8 mouse cellular contexts compared by ENCODE assay signal in the genomic region with DNA sequence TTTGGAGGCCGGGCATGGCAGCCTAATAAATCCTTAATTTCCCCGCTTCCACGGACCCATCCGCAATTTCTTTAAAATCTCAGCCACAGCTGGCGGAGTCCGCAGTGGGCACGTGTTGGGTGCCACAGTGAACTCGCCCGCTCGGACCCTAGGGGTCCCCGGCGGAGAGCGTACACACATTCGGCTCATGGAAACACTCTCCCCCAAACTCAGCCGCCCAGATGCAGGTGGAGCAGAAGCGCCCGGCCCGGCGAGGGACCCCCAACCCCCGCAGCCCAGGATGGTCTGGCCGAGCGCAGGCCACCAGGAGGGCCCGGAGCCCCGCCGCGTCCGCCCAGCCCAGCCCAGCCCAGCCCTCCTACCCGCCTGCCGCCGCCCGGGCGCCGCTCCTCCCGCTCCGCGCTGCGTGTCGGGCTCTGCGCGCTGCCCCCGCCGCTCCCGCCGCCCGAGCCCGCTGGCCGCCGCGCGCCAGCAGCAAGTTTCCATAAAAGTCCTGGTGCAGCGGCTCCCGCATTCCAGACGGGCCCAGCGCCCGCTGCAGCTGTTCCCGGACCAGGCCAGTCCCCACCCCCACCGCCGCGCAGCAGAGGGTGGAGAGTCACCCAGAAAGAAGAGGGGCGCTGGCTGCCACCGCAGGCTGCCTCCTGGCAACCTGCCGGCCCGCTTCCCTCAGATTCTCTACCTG. TPM values are rescaled to one million over a fixed set of nuclear protein-coding genes. Genes with fewer than 3 reads are reported as not detected.
DNase-seq lines count a peak whose midpoint lies in the region; ATAC-seq and TF ChIP-seq lines count a peak whose summit lies in the region.

No protein-coding gene starts in this region.

- H3K4me2 ChIP-seq in hindbrain, embryonic 11.5 days (replicated peaks; ENCODE audit: low read depth, low read length) = peak overlapping the region; percentile 96

- peaks cover 2% of the 10 kb centered on the region; the same call in 1 of the 2 replicates for H3K27me3 ChIP-seq in hindbrain, embryonic 11.5 days (ENCODE audit: control insufficient read depth, insufficient read depth, low read length)

- intact Hi-C loops in left cerebral cortex, postnatal 4 days (cut with DNase I) = loop anchor here (10.0 kb wide), 1 partner anchor 49 kb away; no protein-coding TSS in a partner anchor

- 1% methylated on average over 49 of the region's 63 CpGs for WGBS in hindbrain, embryonic 11.5 days

- H3K9me3 ChIP-seq in hindbrain, embryonic 11.5 days (ENCODE audit: control insufficient read depth, low read length) = no peaks in the 10 kb centered on the region

- peak overlapping the region; percentile 49 for H3K9ac ChIP-seq in hindbrain, embryonic 11.5 days (ENCODE audit: low read depth, low read length)

- peaks cover 9% of the 10 kb centered on the region for H3K4me1 ChIP-seq in hindbrain, embryonic 11.5 days (replicated peaks; ENCODE audit: control insufficient read depth, insufficient read depth, low read length)

- H3K27ac ChIP-seq in hindbrain, embryonic 11.5 days (ENCODE audit: low read depth, low read length) = no peak overlapping the region

- TF ChIP-seq CTCF in brain, embryonic 14.5 days (IDR thresholded peaks at IDR 0.05; ENCODE audit: borderline replicate concordance, extremely low read depth, insufficient read depth, insufficient read length) = no peak

- ATAC-seq in hindbrain, embryonic 11.5 days (ENCODE audit: low FRiP score) = peak; percentile 79
- ATAC-seq in megakaryocyte-erythroid progenitor cell, adult 5-6 weeks (replicated peaks; ENCODE audit: low FRiP score, low TSS enrichment, poor library complexity, severe bottlenecking) = peak; percentile 47; the same call in 1 of the 2 replicates
- ATAC-seq in activated CD4-positive, CD25-positive, alpha-beta regulatory T cell, adult 4 months = no peak

- H3K4me3 ChIP-seq in hindbrain, embryonic 11.5 days (ENCODE audit: low read depth, low read length) = peak overlapping the region; percentile 51

- DNase-seq in Muller cell, postnatal 12 days (ENCODE audit: inconsistent ontology term) = peak; percentile 89
- DNase-seq in brain, embryonic 14.5 days (ENCODE audit: low read depth) = peak; percentile 70
- DNase-seq in frontal cortex, postnatal 36 days (ENCODE audit: low spot score in 2 of 2) = peak; percentile 23 to 39
- DNase-seq in hindbrain, embryonic 11.5 days (ENCODE audit: low spot score) = peak; percentile 72
- DNase-seq in left cerebral cortex, postnatal 4 days = peak; percentile 50
- peak; percentile 54 for DNase-seq in right cerebral cortex, postnatal 4 days

- TF ChIP-seq POLR2A in brain, embryonic 14.5 days (IDR thresholded peaks at IDR 0.05; ENCODE audit: borderline replicate concordance, extremely low read depth, insufficient read depth, insufficient read length, poor library complexity, severe bottlenecking) = no peak

- H3K36me3 ChIP-seq in hindbrain, embryonic 11.5 days (ENCODE audit: control insufficient read depth, insufficient read depth, low read length) = no peaks in the 10 kb centered on the region

RNA-seq across cellular contexts. Expression of a gene that starts 0.7 kb away (rescaled TPM):
- polyA plus RNA-seq in brain, embryonic 14.5 days (2012; rRNA removed) = 0.15 and 1.2 TPM in 2 replicates
- 5.4 and 6.1 TPM in 2 replicates for polyA plus RNA-seq in hindbrain, embryonic 11.5 days (2014; fragmentation: Nextera tagmentation; extraction: Ambion mirVana)
- total RNA-seq in left cerebral cortex, postnatal 4 days (2021) = 1 to 10 TPM; 2.4 to 6.0 TPM
- total RNA-seq in megakaryocyte-erythroid progenitor cell, adult 5-6 weeks (2014; fragmentation: Nextera tagmentation) = not detected in 2 replicates
- 1.3 and 1.8 TPM in 2 replicates for total RNA-seq in megakaryocyte-erythroid progenitor cell, adult 5-6 weeks (2017)
- 1 to 10 TPM in 1 of 2 experiments, not detected in 1; 2.9 TPM for polyA plus RNA-seq in activated CD4-positive, CD25-positive, alpha-beta regulatory T cell, adult 4 months (2017; shearing (Covaris generic))

RNA-seq across cellular contexts. Expression of a gene that starts 55.3 kb away (rescaled TPM):
- 264 and 329 TPM in 2 replicates for polyA plus RNA-seq in brain, embryonic 14.5 days (2012; rRNA removed)
- polyA plus RNA-seq in hindbrain, embryonic 11.5 days (2014; fragmentation: Nextera tagmentation; extraction: Ambion mirVana) = 424 and 450 TPM in 2 replicates
- total RNA-seq in left cerebral cortex, postnatal 4 days (2021) = 100 to 1,000 TPM; 216 to 229 TPM
- total RNA-seq in megakaryocyte-erythroid progenitor cell, adult 5-6 weeks (2014; fragmentation: Nextera tagmentation) = 197 and 235 TPM in 2 replicates
- total RNA-seq in megakaryocyte-erythroid progenitor cell, adult 5-6 weeks (2017) = 282 and 332 TPM in 2 replicates
- 100 to 1,000 TPM; 222 to 239 TPM for polyA plus RNA-seq in activated CD4-positive, CD25-positive, alpha-beta regulatory T cell, adult 4 months (2017; shearing (Covaris generic))

RNA-seq across cellular contexts. Expression of a gene that starts 55.4 kb away (rescaled TPM):
- 15.9 and 20.7 TPM in 2 replicates for polyA plus RNA-seq in brain, embryonic 14.5 days (2012; rRNA removed)
- polyA plus RNA-seq in hindbrain, embryonic 11.5 days (2014; fragmentation: Nextera tagmentation; extraction: Ambion mirVana) = 28.9 and 29.1 TPM in 2 replicates
- total RNA-seq in left cerebral cortex, postnatal 4 days (2021) = 10 to 100 TPM; 38.4 to 42.9 TPM
- 29.5 and 34.9 TPM in 2 replicates for total RNA-seq in megakaryocyte-erythroid progenitor cell, adult 5-6 weeks (2014; fragmentation: Nextera tagmentation)
- 74.0 and 111 TPM in 2 replicates for total RNA-seq in megakaryocyte-erythroid progenitor cell, adult 5-6 weeks (2017)
- polyA plus RNA-seq in activated CD4-positive, CD25-positive, alpha-beta regulatory T cell, adult 4 months (2017; shearing (Covaris generic)) = 1 to 10 TPM; 5.2 to 6.0 TPM

Comparison
In these comparisons a context has a peak if more than half of its experiments do, and no peak if none do; other contexts are left out.
1. DNase-seq: peak in every context shown above with its lines; median percentile 89 in Muller cell, postnatal 12 days; 72 in hindbrain, embryonic 11.5 days; 70 in brain, embryonic 14.5 days; 54 in right cerebral cortex, postnatal 4 days; 50 in left cerebral cortex, postnatal 4 days; 31 in frontal cortex, postnatal 36 days.